Mouse (Mus musculus) brain, embryonic 14.5 days (tissue): ENCODE results near the gene Olfr67. TPM values are rescaled to one million over a fixed set of nuclear protein-coding genes. Genes with fewer than 3 reads are reported as not detected.
"Not testable (repeated sequence)": the region's sequence is repeated elsewhere in the genome, so short reads cannot be mapped to it uniquely, and the experiment has no call there.

Source experiments
- DNase-seq: peaks from one replicate; pipeline ENCODE4 v3.0.0-alpha.2; 2011; ENCODE audit warnings: low read depth
- CTCF ChIP-seq: fragments of 200-500 bp; IDR thresholded peaks from 2 replicates; pipeline ENCODE4 v1.5.1; 2012; ENCODE audit warnings: inconsistent platforms, mild to moderate bottlenecking, moderate library complexity, borderline replicate concordance; ENCODE audit not compliant: insufficient read depth, insufficient read length; ENCODE audit errors: extremely low read depth
- POLR2A ChIP-seq: fragments of 200-500 bp; IDR thresholded peaks from 2 replicates; pipeline ENCODE4 v1.6.1; 2012; ENCODE audit warnings: mild to moderate bottlenecking, inconsistent platforms, borderline replicate concordance; ENCODE audit not compliant: poor library complexity, insufficient read depth, insufficient read length, severe bottlenecking; ENCODE audit errors: extremely low read depth
- polyA plus RNA-seq: library from polyadenylated mRNA; depleted of rRNA; stranded (reverse); fragments of >200 nt; gene quantifications from 2 replicates; pipeline ENCODE4 v1.2.3, GENCODE M21; 2012; rRNA removed

The Olfr67 gene
- not detected in 2 replicates for polyA plus RNA-seq

DNA sequence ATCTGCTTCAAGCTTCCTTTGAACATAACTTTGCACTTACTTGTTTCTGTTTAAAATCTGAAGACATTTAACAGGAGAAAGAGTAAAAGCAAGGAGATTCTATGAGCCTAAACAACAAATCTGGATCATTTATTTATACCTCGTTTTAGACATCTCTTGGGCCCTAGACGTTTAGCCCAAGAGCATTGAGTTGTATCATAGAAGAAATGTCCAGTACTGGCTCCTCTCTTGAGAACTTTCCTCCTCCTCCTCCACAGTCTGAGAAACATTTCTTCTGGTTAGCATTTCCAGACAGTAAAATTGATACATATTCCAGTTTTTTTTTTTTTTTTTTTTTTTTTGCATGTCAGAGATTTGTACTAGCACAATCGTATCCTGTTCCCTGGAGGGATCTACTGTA is at the start of gene Olfr67:
Gene Olfr67 (minus strand): TSS at position 101 of the 400 bp plus-strand sequence.
- TF ChIP-seq CTCF (no peak), POLR2A (no peak)
- no peak for DNase-seq

DNA sequence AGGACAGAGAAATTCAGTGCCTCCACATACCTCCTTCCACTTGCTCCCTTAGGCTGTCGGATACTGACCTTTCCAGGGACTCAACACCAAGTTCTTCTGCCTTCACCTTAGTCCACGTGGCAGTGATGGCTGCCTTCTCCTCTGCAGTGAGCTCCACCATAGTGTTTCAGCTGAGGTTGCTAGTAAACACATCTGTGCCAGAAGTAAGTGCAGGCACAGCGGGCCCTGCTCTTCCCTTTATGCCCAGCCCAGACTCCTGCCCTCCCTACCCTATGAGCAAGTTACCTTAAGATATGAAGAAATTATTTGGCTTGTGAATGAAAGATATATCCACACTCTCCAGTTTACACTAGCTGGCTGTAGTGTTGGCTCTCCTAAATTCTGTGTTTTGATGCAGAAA is 48.6 kb upstream of the Olfr67 start, which contains the start of gene Hbb-bh2:
Gene Hbb-bh2 (minus strand): TSS at position 253 of the 400 bp plus-strand sequence.
- DNase-seq = no peak

DNA sequence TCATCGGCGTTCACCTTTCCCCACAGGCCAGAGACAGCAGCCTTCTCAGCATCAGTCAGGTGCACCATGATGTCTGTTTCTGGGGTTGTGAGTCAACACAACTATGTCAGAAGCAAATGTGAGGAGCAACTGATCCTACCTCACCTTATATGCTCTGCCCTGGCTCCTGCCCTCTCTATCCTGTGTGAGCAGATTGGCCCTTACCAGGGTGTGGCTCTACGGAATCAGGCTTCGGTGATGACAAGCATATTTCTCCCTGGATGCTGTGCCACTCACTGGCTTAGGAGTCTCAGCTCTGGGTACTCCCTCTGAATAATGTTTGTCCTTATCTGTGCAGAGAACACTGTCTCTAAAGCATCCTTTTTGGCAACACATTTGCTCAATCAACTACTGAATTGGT is 36.2 kb upstream of the Olfr67 start, which contains the start of gene Hbb-bs:
Gene Hbb-bs (minus strand): TSS at position 289 of the 400 bp plus-strand sequence.
- TF ChIP-seq POLR2A = no peak
- no peak for TF ChIP-seq CTCF
- DNase-seq = no peak

More for the DNA sequence above, 48.6 kb upstream of the Olfr67 start, which contains the start of gene Hbb-bh2:
- TF ChIP-seq CTCF = no peak
- no peak for TF ChIP-seq POLR2A

DNA sequence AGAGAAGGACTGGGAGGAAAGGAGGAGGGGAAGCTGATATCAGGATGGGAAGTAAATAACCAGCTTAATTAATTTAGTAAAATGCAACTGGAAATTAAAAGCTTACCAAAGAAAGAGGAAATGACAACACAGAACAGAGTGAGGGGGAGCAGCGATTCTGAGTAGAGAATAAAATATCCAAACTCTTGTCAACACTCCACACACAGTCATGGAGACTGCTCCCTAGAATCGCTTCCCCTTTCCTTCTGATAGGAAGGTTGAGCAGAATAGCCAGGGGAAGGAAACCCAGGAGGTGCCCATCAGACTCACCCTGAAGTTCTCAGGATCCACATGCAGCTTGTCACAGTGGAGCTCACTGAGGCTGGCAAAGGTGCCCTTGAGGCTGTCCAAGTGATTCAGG is 35.5 kb upstream of the Olfr67 start:
- DNase-seq = not testable (repeated sequence)

DNA sequence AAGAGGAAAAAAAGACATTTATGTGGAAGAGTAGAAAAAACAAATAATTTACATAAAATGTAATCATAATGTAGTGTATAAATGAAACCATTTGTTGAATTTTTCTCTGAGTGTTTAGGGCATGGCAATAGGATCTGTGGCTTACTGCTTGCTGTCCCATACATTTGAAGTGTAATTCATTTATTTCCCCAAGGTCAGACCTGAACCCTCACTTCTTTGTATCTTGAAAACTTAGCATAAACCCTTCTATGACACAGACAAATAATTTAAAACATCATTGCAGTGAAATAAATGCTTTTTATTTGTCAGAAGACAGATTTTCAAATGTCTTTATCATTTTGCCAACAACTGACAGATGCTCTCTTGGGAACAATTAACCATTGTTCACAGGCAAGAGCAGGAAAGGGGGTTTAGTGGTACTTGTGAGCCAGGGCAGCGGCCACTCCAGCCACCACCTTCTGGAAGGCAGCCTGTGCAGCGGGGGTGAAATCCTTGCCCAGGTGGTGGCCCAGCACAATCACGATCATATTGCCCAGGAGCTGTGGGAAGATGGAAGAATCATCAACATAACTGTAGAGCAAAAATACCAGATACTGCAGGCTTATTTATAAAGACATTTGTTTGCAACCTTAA is 34.8 kb upstream of the Olfr67 start:
- TF ChIP-seq CTCF (no peak), POLR2A (no peak)
- DNase-seq = no peak

DNA sequence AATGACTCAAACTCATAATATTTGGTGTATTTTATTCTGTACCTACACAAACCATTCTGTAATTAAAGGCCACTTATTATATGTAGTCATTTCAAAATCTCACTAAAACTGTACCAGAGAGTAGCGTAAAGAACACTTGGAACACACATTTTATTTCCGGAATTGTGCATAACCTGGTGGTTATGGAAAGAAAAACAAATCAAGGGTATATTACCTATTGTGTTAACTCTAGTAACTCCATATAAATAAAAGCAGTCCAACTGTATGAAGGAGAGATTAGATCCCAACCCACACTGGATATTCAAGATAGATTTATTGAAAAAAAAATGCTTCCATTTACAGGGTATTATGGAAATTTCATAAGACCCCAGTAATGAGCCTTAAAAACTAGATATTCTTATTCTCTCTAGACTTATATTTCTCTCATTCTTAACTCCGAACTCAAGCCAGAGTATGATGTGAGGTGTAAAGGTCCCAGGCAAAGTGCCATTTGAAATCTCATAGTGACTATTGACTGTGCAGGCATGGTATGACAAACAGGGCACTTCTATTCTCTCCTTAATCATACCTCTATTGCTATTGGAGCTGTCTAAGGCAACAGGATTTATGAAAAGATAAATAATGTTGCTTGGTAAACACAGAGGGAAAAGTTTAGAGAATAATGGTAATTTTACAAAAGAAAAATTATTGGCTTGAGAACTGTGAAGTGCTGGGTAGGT is 34.1 kb upstream of the Olfr67 start:
- DNase-seq = no peak
- no peak for TF ChIP-seq POLR2A

DNA sequence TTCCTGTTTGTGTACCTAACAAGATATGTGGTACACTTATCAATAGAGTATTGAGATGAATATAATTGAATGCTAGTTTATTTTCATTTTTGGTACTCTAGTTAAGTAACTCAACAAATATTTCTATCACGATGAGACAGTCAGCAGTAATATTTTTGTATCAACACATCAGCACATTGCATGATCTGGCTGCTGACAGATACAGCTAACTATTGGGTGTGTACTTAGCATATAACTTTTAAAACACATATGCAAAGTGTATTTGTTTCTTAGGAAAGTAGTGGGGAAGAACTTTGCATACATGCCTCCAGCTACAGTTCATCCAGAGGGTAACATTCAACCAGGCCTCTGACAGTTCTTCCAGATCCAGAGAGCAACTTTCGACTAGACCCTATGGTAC is 33.0 kb upstream of the Olfr67 start:
- no peak for TF ChIP-seq CTCF
- TF ChIP-seq POLR2A = no peak
- DNase-seq = no peak

DNA sequence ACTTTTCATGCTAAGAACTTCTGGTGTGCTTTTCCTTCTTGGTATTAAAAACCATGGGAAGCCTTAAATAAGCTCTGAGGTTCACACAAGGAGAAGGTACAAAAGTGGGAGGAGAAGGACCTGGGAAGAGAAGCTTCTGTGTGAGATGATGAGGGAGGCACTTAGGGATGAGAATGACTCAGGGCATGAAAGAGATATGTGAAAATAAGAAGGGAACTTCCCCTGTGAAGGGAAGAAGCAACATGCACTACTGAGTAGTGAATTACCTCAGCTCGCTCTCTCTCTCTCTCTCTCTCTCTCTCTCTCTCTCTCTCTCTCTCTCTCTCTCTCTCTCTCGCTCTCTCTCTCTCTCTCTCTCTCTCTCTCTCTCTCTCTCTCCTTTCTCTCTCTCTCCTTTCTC is 23.5 kb upstream of the Olfr67 start:
- not testable (repeated sequence) for DNase-seq

DNA sequence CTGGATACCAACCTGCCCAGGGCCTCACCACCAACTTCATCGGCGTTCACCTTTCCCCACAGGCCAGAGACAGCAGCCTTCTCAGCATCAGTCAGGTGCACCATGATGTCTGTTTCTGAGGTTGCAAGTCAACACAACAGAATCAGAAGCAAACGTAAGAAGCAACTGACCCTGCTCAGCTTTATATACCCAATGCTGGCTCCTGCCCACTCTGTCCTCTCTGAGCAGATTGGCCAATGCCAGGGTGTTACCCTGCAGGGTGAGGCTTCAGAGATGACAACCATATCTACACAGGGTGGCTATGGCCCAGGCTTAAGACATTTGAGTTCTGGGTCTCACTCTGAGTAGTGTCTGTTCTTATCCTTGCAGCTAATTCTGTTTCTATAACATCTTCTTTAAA is 22.1 kb upstream of the Olfr67 start, which contains the start of gene Hbb-bt:
Gene Hbb-bt (minus strand): TSS at position 231 of the 400 bp plus-strand sequence.
- no peak for DNase-seq
- TF ChIP-seq CTCF (no peak), POLR2A (no peak)

DNA sequence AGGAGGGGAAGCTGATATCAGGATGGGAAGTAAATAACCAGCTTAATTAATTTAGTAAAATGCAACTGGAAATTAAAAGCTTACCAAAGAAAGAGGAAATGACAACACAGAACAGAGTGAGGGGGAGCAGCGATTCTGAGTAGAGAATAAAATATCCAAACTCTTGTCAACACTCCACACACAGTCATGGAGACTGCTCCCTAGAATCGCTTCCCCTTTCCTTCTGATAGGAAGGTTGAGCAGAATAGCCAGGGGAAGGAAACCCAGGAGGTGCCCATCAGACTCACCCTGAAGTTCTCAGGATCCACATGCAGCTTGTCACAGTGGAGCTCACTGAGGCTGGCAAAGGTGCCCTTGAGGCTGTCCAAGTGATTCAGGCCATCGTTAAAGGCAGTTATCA is 21.5 kb upstream of the Olfr67 start:
- DNase-seq = not testable (repeated sequence)

DNA sequence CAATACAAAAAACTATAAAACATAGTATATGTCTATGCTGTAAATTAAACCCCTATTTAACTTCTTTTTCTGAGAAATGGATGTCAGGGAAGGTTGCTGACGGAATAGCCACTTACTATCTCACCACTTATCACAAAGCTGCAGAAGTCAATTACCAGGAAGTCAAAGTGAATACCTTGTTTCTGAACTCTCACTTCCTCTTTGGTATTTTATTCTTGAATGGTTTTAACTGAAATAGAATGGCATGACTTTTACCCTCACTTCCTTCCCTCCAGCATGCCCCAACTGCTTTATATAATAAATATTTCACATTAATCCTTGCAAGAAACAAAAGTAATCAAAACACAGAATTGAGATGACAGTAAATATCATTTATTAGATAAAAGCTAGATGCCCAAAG is 20.6 kb upstream of the Olfr67 start:
- TF ChIP-seq CTCF (no peak), POLR2A (no peak)
- no peak for DNase-seq

DNA sequence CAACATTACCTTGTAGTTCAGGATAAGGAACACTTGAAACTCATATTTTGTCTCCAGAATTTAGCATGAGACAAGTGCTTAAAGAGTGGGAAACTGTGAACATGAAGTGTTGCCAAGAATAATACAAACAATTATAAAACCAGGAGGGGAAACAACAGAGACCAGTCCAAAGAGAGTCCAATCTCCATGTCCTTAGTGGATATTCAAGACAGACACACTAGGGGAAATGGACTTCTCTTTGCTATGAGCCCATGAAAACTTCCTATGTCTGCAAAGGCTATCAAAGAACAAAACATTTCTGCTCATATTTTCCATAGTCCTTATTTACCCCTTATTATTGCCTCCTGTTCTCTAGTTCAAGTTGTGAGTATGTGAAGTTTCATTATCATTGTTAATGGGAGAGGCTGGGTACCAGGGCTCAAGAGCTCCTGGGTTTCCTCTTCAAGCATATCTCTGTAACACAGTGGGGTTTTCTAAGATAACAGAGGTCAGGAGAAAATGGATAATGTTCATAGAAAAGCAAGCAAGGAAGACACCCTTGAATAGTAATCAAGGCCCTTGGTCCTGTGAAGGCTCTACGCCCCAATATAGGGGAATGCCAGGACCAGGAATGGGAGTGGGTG is 19.7 kb upstream of the Olfr67 start:
- no peak for DNase-seq
- TF ChIP-seq CTCF (no peak), POLR2A (no peak)

DNA sequence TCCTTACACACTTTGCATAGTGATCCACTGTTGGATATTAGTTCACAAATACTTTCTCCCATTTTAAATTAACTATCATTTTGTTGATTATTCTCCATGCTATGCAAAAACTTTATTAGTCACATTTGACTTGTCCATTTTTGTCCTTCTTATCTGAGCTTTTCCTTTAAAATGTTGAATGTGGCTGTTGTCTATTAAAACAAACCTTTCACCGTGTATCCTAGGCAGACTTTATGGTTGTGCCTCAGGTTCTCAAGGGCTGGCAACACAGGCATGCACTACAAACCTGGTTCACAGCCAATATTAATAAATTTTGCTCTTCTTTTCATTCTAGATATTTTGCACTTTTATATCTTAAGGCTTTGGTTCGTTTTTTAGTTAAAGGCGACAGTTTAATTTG is 19.1 kb upstream of the Olfr67 start:
- no peak for DNase-seq
- TF ChIP-seq POLR2A (no peak), CTCF (no peak)
